Mouse (Mus musculus): ENCODE results near the gene Trak1. TPM values are rescaled to one million over a fixed set of nuclear protein-coding genes. Genes with fewer than 3 reads are reported as not detected.

Gene Trak1
- total and polyA plus RNA-seq, 2 experiments from 2014 or later: 61.8 to 116 TPM

DNA sequence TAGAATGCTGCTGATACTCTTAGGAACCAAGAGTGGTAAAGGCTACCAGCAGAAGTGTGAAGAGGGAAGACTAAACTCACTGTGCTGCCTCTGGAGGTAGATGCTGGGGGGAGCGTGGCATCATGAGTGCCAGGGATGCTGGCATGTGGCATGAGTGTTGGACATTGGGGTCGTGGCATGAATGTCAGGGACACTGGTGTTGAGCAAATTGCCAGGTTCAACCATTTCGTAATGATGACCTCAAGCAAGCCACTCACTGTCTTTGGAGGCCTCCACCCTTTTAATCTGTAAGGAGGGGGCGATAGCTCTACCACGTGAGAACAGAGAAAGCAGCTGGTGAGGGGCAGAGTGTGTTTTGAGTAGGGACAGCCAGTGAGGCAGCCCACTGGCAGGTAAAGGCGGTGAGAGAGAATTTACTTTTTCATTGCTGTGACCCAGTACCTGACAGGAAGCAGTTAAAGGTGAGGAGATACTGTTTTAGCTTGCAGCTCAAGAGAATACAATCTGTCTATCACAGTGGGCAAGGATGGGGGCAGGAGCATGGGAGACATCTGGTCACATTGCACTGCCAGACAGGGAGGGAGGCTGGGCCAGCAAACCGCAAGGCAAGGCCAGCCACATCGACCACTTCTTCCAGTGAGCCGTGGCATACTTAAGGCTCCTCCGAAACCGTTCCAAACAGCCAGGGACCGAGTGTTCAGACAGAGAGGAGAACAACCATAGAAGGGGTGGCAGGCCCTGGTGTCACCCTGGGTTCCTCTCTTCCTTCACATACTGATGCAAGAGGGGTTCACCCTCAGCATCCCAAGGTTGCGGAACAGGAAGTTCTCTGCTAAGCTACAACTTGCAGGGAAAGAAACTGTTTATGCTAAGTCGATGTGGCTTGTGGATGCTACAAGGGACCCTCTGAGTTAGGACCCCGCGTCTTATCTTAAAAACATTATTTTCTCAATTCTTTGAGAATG lies 178.5 kb downstream of the Trak1 start:
- no peak overlapping the region for H3K4me2 ChIP-seq (ENCODE audit: low read depth)
- peaks cover 37% of the 10 kb centered on the region for H3K36me3 ChIP-seq (ENCODE audit: insufficient read depth)
- DNase-seq (no peak), ATAC-seq (no peak)
- H3K27ac ChIP-seq (ENCODE audit: low read depth, low read length): no peak overlapping the region
- H3K4me1 ChIP-seq (ENCODE audit: insufficient read depth): 0 out of 2 replicates have a peak, but pooled peaks cover 3% of the 10 kb centered on the region
- H3K9me3 ChIP-seq (ENCODE audit: low read length): no peaks in the 10 kb centered on the region
- 69% methylated on average over 16 of the region's 16 CpGs for WGBS
- H3K27me3 ChIP-seq (ENCODE audit: insufficient read depth, low read length): no peaks in the 10 kb centered on the region
- H3K4me3 ChIP-seq (ENCODE audit: low read depth, low read length): no peak overlapping the region
- no peak overlapping the region for H3K9ac ChIP-seq
- no peak for TF ChIP-seq CTCF (IDR thresholded peaks at IDR 0.05; ENCODE audit: low read depth)

DNA sequence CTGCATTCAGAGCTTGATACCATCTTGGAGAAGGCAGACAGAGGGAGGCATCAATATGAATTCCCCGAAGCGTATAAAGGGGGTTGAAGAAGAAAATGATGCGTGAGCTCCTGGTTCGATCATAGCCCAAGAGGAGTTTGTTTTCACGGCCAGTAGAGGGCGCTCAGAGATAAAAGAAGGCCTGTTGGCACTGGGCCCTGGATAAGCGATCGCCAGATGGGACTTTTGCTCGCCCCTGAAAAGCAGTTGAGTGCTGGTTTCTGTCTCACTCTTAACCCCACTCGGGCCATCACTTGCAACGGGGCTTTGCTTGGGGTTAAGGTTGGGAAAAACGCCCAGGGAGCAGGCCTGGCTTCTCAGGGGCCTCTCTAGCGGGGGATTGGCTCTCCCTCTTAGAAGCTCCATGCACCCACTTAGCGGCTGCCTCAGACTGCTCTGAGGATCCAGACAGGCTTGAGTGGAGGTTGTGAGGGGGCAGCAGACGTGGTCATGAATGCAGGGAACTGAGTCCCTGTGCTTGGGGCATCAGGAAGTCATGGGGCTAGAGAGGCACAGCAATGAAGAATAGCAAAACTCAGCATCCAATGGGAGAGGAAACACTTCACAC lies 180.1 kb downstream of the Trak1 start:
- 6% methylated on average over 15 of the region's 15 CpGs for WGBS
- H3K9ac ChIP-seq: peak overlapping the region; percentile 37
- H3K27me3 ChIP-seq (ENCODE audit: insufficient read depth, low read length): no peaks in the 10 kb centered on the region

DNA sequence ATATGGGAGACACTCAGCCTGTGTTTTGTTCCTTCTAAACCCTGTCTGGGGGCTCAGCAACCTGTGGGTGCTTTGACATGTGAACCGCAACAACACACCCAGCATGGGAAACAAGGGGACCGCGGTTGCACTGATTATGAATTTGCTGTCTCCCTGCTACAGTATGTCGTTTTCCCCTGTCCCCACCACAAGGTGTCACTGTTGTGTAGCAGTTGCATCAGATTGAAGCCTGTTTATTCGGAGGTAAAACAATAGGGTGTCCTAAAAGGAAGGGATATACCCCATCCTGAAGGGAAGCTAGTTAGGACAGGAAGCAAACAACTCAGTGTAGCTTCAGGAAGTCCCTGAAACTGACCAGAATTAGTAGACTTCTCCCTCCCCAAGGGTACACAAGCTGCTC lies 182.2 kb downstream of the Trak1 start:
- H3K27ac ChIP-seq (ENCODE audit: low read depth, low read length): no peak overlapping the region
- H3K9ac ChIP-seq: no peak overlapping the region
- 20% methylated on average over 5 of the region's 5 CpGs for whole genome bisulfite sequencing
- peak; percentile 97 for TF ChIP-seq CTCF (IDR thresholded peaks at IDR 0.05; ENCODE audit: low read depth)
- H3K4me3 ChIP-seq (ENCODE audit: low read depth, low read length): no peak overlapping the region
- no peaks in the 10 kb centered on the region for H3K27me3 ChIP-seq (ENCODE audit: insufficient read depth, low read length)
- H3K36me3 ChIP-seq (ENCODE audit: insufficient read depth): peaks cover 8% of the 10 kb centered on the region; the same call in 1 of the 2 replicates
- ATAC-seq (peak; percentile 71), DNase-seq (peak; percentile 91)
- H3K9me3 ChIP-seq (ENCODE audit: low read length): no peaks in the 10 kb centered on the region
- no peak overlapping the region for H3K4me2 ChIP-seq (ENCODE audit: low read depth)
- H3K4me1 ChIP-seq (ENCODE audit: insufficient read depth): peaks cover 3% of the 10 kb centered on the region; the same call in 1 of the 2 replicates

More for the DNA sequence above, 180.1 kb downstream of the Trak1 start:
- Histone ChIP-seq H3K36me3 (ENCODE audit: insufficient read depth) (peaks cover 28% of the 10 kb centered on the region; the same call in 1 of the 2 replicates), H3K4me1 (ENCODE audit: insufficient read depth) (0 out of 2 replicates have a peak, but pooled peaks cover 3% of the 10 kb centered on the region), H3K9me3 (ENCODE audit: low read length) (no peaks in the 10 kb centered on the region), H3K4me3 (ENCODE audit: low read depth, low read length) (no peak overlapping the region), H3K4me2 (ENCODE audit: low read depth) (peak overlapping the region; percentile 42), H3K27ac (ENCODE audit: low read depth, low read length) (no peak overlapping the region; the same call in 1 of the 2 replicates)
- ATAC-seq (peak; percentile 68), DNase-seq (peak; percentile 95)
- TF ChIP-seq CTCF (IDR thresholded peaks at IDR 0.05; ENCODE audit: low read depth): peak; percentile 91

DNA sequence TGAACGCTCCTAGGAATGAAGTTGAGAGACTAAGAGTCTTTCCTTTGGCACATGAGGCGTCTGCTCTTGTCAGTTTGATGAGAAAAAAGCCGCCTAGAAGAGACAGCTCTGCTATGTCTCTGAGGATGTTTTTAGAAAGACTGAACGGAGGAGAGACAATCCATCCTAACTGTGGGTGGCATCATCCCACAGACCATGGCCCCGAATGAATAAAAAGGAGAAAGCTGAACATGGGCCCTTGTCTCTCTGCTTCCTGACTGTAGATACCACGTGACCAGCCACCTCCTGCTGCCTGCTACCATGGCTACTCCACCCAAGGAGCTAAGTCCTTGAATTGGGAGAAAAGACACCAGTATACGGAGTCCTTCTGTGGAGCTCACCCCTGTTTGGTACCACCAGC lies 189.9 kb downstream of the Trak1 start:
- no peaks in the 10 kb centered on the region; the same call in 1 of the 2 replicates for H3K27me3 ChIP-seq (ENCODE audit: insufficient read depth, low read length)
- 63% methylated on average over 7 of the region's 7 CpGs for WGBS
- peaks cover 3% of the 10 kb centered on the region; the same call in 1 of the 2 replicates for H3K9me3 ChIP-seq (ENCODE audit: low read length)
- no peak overlapping the region for H3K9ac ChIP-seq
- no peak overlapping the region; the same call in 1 of the 2 replicates for H3K27ac ChIP-seq (ENCODE audit: low read depth, low read length)
- H3K4me1 ChIP-seq (ENCODE audit: insufficient read depth): peaks cover 3% of the 10 kb centered on the region
- no peak for DNase-seq
- no peaks in the 10 kb centered on the region for H3K36me3 ChIP-seq (ENCODE audit: insufficient read depth)
- no peak overlapping the region for H3K4me2 ChIP-seq (ENCODE audit: low read depth)
- peak; percentile 10; the same call in 1 of the 2 replicates for ATAC-seq
- TF ChIP-seq CTCF (IDR thresholded peaks at IDR 0.05; ENCODE audit: low read depth): no peak
- no peak overlapping the region for H3K4me3 ChIP-seq (ENCODE audit: low read depth, low read length)

DNA sequence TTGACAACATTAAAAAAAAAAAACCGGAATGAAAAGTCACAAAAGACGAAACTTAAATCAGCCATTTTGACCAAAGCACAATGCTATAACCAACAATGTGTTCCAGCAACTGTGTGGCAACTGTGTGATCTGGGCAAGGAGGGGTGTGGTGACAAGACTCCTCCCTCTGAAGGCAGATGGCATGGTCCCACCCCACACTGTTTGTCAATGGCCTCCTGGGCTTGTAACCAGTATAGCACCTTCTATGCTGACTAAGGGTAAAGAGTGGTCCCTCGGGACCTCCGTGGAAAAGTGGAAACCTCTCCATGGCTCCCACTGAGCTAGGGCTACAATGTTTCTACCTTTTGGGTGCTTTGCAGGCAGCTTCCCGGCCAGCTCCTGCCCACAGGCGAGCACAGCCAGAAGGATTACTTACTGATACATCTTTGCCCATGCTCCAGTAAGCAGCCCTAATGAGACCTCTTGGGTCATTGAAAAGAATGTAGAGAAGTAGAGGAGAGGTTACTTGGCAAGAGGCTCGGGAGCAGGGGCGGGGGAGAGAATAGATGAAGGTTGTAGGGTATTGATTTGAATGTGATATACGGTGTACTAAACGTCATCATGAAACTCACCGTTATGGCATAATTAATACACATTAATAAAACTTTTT lies 194.4 kb downstream of the Trak1 start:
- no peak for ATAC-seq
- TF ChIP-seq CTCF (IDR thresholded peaks at IDR 0.05; ENCODE audit: low read depth): no peak
- Histone ChIP-seq H3K9ac (no peak overlapping the region), H3K36me3 (ENCODE audit: insufficient read depth) (no peaks in the 10 kb centered on the region), H3K27me3 (ENCODE audit: insufficient read depth, low read length) (peaks cover 15% of the 10 kb centered on the region), H3K4me1 (ENCODE audit: insufficient read depth) (peaks cover 3% of the 10 kb centered on the region; the same call in 1 of the 2 replicates), H3K9me3 (ENCODE audit: low read length) (peaks cover 3% of the 10 kb centered on the region; the same call in 1 of the 2 replicates), H3K27ac (ENCODE audit: low read depth, low read length) (no peak overlapping the region), H3K4me2 (ENCODE audit: low read depth) (peak overlapping the region; percentile 65; the same call in 1 of the 2 replicates), H3K4me3 (ENCODE audit: low read depth, low read length) (no peak overlapping the region)
- DNase-seq: no peak
- WGBS: 49% methylated on average over 11 of the region's 11 CpGs

DNA sequence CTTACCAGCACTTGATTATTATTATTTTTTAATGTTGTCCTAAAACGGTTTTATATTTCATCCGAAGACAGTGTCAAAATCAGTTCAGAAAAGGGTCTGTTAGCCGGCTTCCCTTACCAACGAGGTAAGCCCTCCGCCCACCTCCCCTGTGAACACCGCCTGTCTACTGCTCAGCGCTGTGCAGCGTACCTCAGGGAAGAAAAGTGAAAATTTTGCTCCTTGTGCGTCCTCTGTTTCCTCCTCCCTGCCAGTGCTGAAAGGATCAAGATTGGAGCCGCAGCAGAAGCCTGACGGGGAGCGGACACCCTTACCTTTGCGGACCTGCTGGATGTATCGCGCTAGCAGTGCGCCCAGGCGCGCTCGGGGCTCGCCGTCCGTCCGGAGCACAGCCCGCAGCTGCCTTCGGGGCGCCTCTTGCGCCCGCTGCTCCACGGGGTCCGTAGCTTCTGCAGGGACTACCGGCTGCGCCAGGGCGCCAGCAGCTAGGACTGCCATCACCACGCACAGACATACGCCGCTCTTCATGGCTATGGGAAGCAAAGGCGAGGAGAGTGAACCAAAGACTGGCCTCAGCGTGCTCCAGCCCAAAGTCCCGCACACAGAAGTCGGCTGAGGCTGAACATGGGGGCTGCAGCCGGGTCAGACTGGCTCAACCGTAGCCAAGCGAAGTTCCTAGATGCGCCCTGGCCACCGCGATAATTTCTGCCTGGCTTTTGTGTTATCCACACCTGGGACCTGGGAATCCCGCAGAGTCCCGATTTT lies 196.9 kb downstream of the Trak1 start:
- no peaks in the 10 kb centered on the region for H3K9me3 ChIP-seq (ENCODE audit: low read length)
- peak; percentile 39 for DNase-seq
- TF ChIP-seq CTCF (IDR thresholded peaks at IDR 0.05; ENCODE audit: low read depth): no peak
- H3K4me1 ChIP-seq (ENCODE audit: insufficient read depth): peaks cover 3% of the 10 kb centered on the region; the same call in 1 of the 2 replicates
- H3K4me2 ChIP-seq (ENCODE audit: low read depth): peak overlapping the region; percentile 65
- peaks cover 19% of the 10 kb centered on the region for H3K27me3 ChIP-seq (ENCODE audit: insufficient read depth, low read length)
- H3K36me3 ChIP-seq (ENCODE audit: insufficient read depth): no peaks in the 10 kb centered on the region
- peak overlapping the region; percentile 43 for H3K4me3 ChIP-seq (ENCODE audit: low read depth, low read length)
- WGBS: 2% methylated on average over 48 of the region's 48 CpGs
- H3K27ac ChIP-seq (ENCODE audit: low read depth, low read length): 0 out of 2 replicates have a peak overlapping the region, but pooled peaks have one; percentile 21
- ATAC-seq: peak; percentile 52; the same call in 1 of the 2 replicates
- peak overlapping the region; percentile 56 for H3K9ac ChIP-seq
